Mouse (Mus musculus) limb, embryonic 11.5 days (tissue): ENCODE results near the gene Akirin2. TPM values are rescaled to one million over a fixed set of nuclear protein-coding genes. Genes with fewer than 3 reads are reported as not detected.

Experiments used
- ATAC-seq: fragments of 200-750 bp; cut with Nextera tagmentation; 2 replicates; pipeline ENCODE4 v1.8.0; 2017; ENCODE audit warnings: low read depth; ENCODE audit not compliant: insufficient number of reproducible peaks, low FRiP score, low TSS enrichment
- DNase-seq: peaks from one replicate; pipeline ENCODE4 v3.0.0-alpha.2; 2015; ENCODE audit warnings: low spot score
- H3K27ac ChIP-seq: fragments of 300-500 bp; sonication (generic); replicated peaks from 2 replicates; pipeline ENCODE4 v1.5.1; 2014; ENCODE audit warnings: low read depth, mild to moderate bottlenecking, low read length
- H3K27me3 ChIP-seq: fragments of 300-500 bp; sonication (generic); 2 replicates; pipeline ENCODE4 v1.6.1; 2014; ENCODE audit warnings: mild to moderate bottlenecking, low read length, mixed read lengths; ENCODE audit not compliant: control insufficient read depth, insufficient read depth
- H3K36me3 ChIP-seq: fragments of 300-500 bp; sonication (generic); 2 replicates; pipeline ENCODE4 v1.6.1; 2014; ENCODE audit warnings: mild to moderate bottlenecking, low read length, moderate library complexity, mixed read lengths; ENCODE audit not compliant: control insufficient read depth, insufficient read depth
- H3K4me1 ChIP-seq: fragments of 300-500 bp; sonication (generic); 2 replicates; pipeline ENCODE4 v1.6.1; 2014; ENCODE audit warnings: low read length, mixed read lengths; ENCODE audit not compliant: control insufficient read depth, insufficient read depth
- H3K4me2 ChIP-seq: fragments of 300-500 bp; sonication (generic); 2 replicates; pipeline ENCODE4 v1.6.1; 2014; ENCODE audit warnings: low read depth, mild to moderate bottlenecking, moderate library complexity; ENCODE audit not compliant: severe bottlenecking
- H3K4me3 ChIP-seq: fragments of 300-500 bp; sonication (generic); 2 replicates; pipeline ENCODE4 v1.5.1; 2014; ENCODE audit warnings: low read depth, low read length
- H3K9ac ChIP-seq: fragments of 300-500 bp; sonication (generic); 2 replicates; pipeline ENCODE4 v1.6.1; 2014; ENCODE audit warnings: mild to moderate bottlenecking, low read length
- H3K9me3 ChIP-seq: fragments of 300-500 bp; sonication (generic); 2 replicates; pipeline ENCODE4 v1.6.1; 2016; ENCODE audit warnings: low read length; ENCODE audit not compliant: control insufficient read depth
- WGBS: fragments of 180-500 bp; shearing (Covaris S2); extraction: QIAGEN DNeasy Blood & Tissue Kit; methylation state at CpG from one replicate; pipeline ENCODE4 v1.1.7; 2014; 5-methylcytosine and 5-hydroxymethylcytosine counted together
- polyA plus RNA-seq: library from polyadenylated mRNA; unstranded; fragments of >200 nt; fragmentation: Nextera tagmentation; extraction: Ambion mirVana; gene quantifications from 2 replicates; pipeline ENCODE4 v1.2.1, GENCODE M21; 2014

Akirin2 gene
- polyA plus RNA-seq, 1 experiment from 2014 or later: 77.8 TPM

DNA sequence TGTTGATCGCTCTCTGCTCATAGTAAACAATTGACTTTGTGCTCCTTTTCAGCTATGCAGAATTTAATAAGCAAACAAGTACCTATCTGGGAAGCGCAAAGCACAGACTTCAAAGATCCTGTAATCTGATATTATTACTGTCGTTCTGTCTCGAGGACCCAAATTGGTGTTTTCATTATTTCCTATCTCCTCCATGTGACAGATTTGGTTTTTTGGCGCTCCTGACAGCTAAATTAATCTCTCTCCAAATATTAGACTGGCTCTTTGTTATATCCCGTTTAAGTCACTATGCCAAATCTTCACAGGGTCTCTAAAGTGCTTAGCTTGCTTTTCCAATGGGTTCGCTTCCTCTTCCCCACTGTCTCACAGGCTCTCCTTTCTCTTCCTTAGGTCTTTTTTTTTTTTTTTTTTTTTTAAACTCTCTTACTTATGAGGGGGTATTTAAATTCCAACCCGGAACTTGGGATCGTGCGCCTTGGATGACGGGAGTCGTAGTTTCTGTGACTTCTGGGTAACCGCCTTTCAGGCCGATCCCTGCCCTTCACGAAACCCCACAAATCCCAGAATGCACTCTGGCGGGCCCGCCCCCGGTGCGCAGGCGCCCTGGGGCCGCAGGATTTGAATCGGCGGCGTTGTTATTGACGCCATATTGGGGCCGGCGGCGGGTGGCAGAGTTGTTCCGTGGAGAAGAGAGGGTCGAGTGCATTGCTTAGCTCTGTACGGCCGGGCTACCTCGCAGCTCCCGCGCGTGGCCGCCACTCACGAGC lies 573 bp upstream of the Akirin2 start:
- 3% methylated on average over 38 of the region's 38 CpGs for WGBS
- peak; percentile 96 for DNase-seq
- Histone ChIP-seq H3K4me3 (peak overlapping the region; percentile 93), H3K36me3 (no peaks in the 10 kb centered on the region), H3K9me3 (no peaks in the 10 kb centered on the region), H3K4me1 (no peaks in the 10 kb centered on the region), H3K27ac (peak overlapping the region; percentile 91), H3K27me3 (no peaks in the 10 kb centered on the region), H3K4me2 (peak overlapping the region; percentile 46), H3K9ac (peak overlapping the region; percentile 95)
- ATAC-seq: peak; percentile 89

DNA sequence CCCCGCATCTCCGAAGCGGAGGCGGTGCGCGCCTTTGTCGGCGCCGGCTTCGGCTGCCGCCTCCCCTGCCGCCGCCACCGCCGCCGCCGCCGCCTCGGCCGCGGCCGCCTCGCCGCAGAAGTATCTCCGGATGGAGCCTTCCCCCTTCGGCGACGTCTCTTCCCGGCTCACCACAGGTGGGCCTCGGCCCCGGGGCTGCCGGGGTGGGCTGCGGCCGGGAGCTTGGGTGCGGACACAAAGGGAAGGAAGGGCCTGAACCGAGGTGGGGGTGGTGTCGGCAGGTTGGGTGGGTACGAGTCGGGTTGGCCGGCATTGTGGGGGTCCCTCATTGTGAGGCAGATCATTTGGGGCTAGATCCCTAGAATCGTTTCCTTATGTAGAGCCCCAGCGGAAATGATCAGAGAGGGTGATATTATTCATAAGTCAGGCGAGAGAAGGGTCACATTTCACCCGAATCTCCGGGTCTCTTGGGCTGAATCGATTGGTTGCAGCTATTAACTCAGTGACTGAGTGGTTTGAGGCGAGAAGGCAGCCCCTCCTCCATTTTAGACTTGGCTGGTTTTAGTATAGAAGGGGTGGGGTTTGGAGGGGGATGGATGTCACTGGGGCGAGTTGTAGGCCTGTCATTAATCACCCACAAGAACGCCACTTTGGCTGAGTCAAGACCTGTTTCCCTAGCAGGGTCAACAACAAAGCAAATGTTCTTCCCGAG lies 517 bp downstream of the Akirin2 start:
- DNase-seq (peak; percentile 74), ATAC-seq (peak; percentile 81)
- H3K4me1 ChIP-seq: no peaks in the 10 kb centered on the region
- no peaks in the 10 kb centered on the region; the same call in 1 of the 2 replicates for H3K36me3 ChIP-seq
- WGBS: 0% methylated on average over 44 of the region's 50 CpGs
- peak overlapping the region; percentile 91 for H3K27ac ChIP-seq
- H3K4me3 ChIP-seq: peak overlapping the region; percentile 93
- H3K27me3 ChIP-seq: no peaks in the 10 kb centered on the region
- no peaks in the 10 kb centered on the region for H3K9me3 ChIP-seq
- peak overlapping the region; percentile 95 for H3K9ac ChIP-seq
- peak overlapping the region; percentile 63 for H3K4me2 ChIP-seq

DNA sequence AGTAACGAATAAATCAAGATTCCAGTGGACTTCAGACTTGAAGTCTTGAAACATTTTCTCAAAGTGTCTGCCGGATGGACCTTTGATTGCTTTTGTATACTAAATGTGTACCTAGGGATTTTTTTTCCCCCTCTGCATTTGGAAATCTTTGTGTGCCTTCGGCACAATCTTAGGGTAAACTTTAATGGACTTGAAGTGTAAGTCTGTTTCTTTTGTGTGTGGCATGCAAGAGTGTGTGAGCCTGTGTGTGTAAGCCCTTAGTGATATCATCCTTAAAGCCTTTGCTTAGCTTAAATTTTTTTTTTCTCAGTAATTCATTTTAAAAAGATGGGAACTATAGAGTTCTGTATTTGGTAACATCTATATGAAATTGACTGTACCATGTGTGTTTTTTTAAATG lies 1.2 kb downstream of the Akirin2 start:
- DNase-seq (no peak), ATAC-seq (no peak)
- H3K4me3 ChIP-seq: peak overlapping the region; percentile 93
- no peaks in the 10 kb centered on the region for H3K27me3 ChIP-seq
- peak overlapping the region; percentile 63 for H3K4me2 ChIP-seq
- no peaks in the 10 kb centered on the region for H3K4me1 ChIP-seq
- no peak overlapping the region for H3K27ac ChIP-seq
- H3K9me3 ChIP-seq: no peaks in the 10 kb centered on the region
- no peaks in the 10 kb centered on the region; the same call in 1 of the 2 replicates for H3K36me3 ChIP-seq
- H3K9ac ChIP-seq: peak overlapping the region; percentile 95
- 23% methylated on average over 3 of the region's 3 CpGs for WGBS

DNA sequence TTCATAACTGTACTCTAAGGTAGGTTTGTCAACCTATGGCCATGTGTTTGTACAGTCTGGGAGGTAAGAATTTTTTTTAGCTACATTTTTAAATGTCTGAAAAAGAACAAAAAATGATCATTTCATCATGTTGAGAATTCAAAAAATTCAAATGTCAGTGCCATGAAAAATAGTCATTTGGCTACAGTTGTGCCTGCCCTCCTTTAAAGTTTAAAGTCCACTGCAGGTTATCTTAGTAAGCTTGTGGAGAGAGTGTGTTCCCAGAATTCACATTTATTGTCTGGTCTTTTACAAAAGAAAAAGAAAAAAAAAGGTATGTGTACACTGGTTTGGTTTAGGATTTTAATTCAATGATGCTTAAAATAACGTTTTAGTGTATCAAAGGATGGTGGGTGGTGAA lies 3.9 kb downstream of the Akirin2 start:
- Histone ChIP-seq H3K27ac (no peak overlapping the region), H3K27me3 (no peaks in the 10 kb centered on the region), H3K9me3 (no peaks in the 10 kb centered on the region), H3K4me1 (no peaks in the 10 kb centered on the region), H3K9ac (no peak overlapping the region), H3K4me3 (no peak overlapping the region), H3K4me2 (no peak overlapping the region), H3K36me3 (no peaks in the 10 kb centered on the region; the same call in 1 of the 2 replicates)
- DNase-seq (no peak), ATAC-seq (no peak)
- WGBS: 76% methylated on average over 1 of the region's 1 CpGs

DNA sequence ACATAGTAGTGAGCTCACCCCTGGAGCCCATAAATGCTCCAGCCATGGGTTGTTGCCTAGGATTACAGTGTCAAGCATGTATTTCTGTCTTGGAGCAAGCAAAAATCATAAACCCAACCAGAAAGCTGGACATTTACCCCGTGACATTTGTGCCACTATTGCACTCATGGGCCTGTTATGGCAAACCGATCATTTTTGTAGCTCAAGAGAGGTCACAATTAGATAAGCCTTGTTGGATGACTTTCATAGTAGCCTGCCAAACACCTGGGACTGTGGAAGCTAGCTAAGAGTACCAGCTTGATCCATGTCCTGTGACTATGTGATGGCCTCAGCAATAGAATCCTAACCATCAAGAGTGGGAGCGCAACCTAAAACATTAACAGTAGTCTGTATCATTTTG lies 4.9 kb downstream of the Akirin2 start:
- Histone ChIP-seq H3K27me3 (no peaks in the 10 kb centered on the region), H3K27ac (no peak overlapping the region), H3K36me3 (no peaks in the 10 kb centered on the region; the same call in 1 of the 2 replicates), H3K9me3 (no peaks in the 10 kb centered on the region), H3K4me2 (no peak overlapping the region), H3K9ac (no peak overlapping the region), H3K4me1 (no peaks in the 10 kb centered on the region), H3K4me3 (no peak overlapping the region)
- 96% methylated on average over 3 of the region's 3 CpGs for WGBS
- DNase-seq: no peak
- ATAC-seq: no peak

DNA sequence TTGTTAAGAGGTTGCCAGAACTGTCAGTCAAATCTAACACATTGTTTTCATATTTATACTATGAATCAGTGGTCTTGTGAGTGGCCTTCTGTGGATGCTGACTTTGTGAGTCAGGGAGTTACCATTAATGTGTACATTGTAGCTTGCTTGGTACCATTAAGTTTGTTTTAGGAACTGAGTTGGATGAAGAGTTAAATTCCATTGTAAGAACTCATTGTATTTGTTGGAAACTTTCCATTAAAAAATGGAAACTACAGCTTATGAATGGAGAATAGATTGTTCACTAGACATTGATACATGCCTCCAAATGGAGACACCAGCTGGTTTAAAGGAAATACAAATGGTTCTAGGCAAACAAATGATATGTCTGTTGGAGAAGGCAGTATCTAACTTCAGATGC lies 5.4 kb downstream of the Akirin2 start:
- H3K4me1 ChIP-seq: no peaks in the 10 kb centered on the region

DNA sequence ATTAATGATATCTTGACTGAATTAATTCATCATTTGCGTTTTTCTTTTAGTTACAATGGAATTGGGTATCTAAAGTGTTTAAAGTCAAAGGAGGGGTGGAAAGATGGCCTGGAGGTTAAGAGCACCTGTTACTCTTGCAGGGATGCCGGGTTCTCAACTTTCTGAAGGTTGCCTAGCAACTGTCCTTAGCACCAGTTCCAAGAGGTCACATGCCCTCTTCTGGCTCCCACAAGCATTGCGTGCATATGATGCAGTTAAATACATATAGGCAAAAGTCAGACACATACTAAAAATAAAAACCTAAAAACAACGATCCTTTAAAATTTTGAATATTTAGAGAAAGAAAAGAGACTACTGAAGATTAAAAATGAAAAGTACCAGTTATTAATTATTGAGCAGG lies 10.2 kb downstream of the Akirin2 start:
- Histone ChIP-seq H3K36me3 (no peaks in the 10 kb centered on the region), H3K4me2 (no peak overlapping the region), H3K27me3 (no peaks in the 10 kb centered on the region), H3K9me3 (no peaks in the 10 kb centered on the region), H3K9ac (no peak overlapping the region), H3K4me3 (no peak overlapping the region), H3K27ac (no peak overlapping the region), H3K4me1 (no peaks in the 10 kb centered on the region)
- DNase-seq (peak; percentile 55), ATAC-seq (no peak)
- WGBS: 61% methylated on average over 4 of the region's 4 CpGs

More for the DNA sequence above, 5.4 kb downstream of the Akirin2 start:
- no peak overlapping the region for H3K27ac ChIP-seq
- no peaks in the 10 kb centered on the region; the same call in 1 of the 2 replicates for H3K36me3 ChIP-seq
- no peak overlapping the region for H3K4me3 ChIP-seq
- H3K27me3 ChIP-seq: no peaks in the 10 kb centered on the region
- H3K4me2 ChIP-seq: no peak overlapping the region
- no peak overlapping the region for H3K9ac ChIP-seq
- no peak for ATAC-seq
- no peak for DNase-seq
- H3K9me3 ChIP-seq: no peaks in the 10 kb centered on the region

DNA sequence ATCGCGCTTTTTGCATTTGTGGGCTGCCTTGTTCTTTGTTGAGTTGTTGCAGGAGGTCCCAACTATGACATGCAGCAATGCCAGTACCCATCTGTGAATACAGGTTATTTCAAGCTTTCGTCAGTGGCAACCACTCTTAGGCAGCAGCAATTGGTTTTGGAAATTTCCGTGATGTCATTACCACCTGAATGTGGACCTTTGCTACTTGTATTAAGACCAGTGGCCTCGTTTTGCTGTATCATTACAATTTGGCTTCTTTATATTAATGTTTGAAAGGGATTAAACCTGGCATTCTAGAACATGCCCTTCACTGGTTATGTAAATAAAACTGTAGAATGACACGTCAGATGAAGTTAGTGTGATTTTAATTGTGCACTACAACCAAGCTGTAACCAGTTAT lies 15.5 kb downstream of the Akirin2 start:
- Histone ChIP-seq H3K27ac (no peak overlapping the region), H3K27me3 (no peaks in the 10 kb centered on the region), H3K9ac (no peak overlapping the region), H3K4me3 (no peak overlapping the region), H3K9me3 (no peaks in the 10 kb centered on the region), H3K4me1 (no peaks in the 10 kb centered on the region), H3K4me2 (no peak overlapping the region), H3K36me3 (peaks cover 6% of the 10 kb centered on the region)
- DNase-seq (no peak), ATAC-seq (no peak)
- 95% methylated on average over 6 of the region's 6 CpGs for WGBS
